Mouse (Mus musculus) urinary bladder, postnatal 0 days (tissue): ENCODE measurements around the gene Ppp1cb. TPM values are rescaled to one million over a fixed set of nuclear protein-coding genes. Genes with fewer than 3 reads are reported as not detected.

Source experiments
- polyA plus RNA-seq: library from polyadenylated mRNA; unstranded; fragments of >200 nt; fragmentation: Nextera tagmentation; extraction: Ambion mirVana; gene quantifications from 2 replicates; pipeline ENCODE4 v1.2.1, GENCODE M21; 2015

The Ppp1cb gene
- polyA plus RNA-seq = 559 and 613 TPM in 2 replicates

DNA sequence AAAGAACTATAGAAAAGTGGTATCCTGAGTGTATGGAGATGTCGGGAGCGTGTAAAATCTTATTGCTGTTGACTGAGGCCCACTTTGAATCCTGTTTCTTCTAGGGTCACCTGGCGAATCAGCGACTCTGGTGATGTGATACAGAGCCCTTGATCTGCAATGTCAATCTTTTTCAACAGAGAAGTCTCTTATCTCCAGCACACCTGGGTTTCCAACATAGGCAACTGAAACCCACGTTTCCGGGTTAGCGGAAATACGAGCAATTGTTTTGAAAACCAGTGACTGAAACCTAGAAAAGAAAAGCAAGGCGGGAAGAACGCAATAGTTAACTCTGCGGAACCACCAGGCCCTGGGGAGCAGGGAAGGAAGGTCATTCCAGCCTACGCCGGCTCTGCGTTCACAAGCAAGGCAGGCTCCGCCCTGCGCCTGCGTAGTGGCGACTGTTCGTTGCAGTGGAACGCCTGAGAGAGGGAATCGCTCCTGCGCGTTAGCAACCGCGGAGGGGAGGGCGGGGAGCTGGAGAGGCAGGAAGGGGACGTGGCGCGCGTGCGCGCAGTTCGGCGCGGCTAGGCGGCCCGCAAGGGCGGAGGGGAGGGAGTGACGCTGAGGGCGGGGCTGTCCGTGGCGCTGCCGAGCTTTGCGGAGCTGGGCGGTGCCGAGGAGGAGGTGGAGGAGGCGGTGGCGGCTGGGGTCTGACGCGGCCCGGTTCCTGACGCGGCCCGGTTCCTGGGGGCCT, at the start of gene Ppp1cb:
Ppp1cb (plus strand) TSS at position 436 of the 736 bp plus-strand sequence.

Other genes with a start within 250 kb of the Ppp1cb start
- gene Plb1, start 226.1 kb upstream of the Ppp1cb start, polyA plus RNA-seq = 6.5 and 7.4 TPM in 2 replicates
- 12.5 and 15.3 TPM in 2 replicates for gene Yes1, start 152.3 kb downstream of the Ppp1cb start, polyA plus RNA-seq